Mouse (Mus musculus): ENCODE results near the gene Msx2. TPM values are rescaled to one million over a fixed set of nuclear protein-coding genes. Genes with fewer than 3 reads are reported as not detected.

Gene Msx2
- polyA plus RNA-seq, 1 experiment from 2014 or later, result 2.0 TPM

DNA sequence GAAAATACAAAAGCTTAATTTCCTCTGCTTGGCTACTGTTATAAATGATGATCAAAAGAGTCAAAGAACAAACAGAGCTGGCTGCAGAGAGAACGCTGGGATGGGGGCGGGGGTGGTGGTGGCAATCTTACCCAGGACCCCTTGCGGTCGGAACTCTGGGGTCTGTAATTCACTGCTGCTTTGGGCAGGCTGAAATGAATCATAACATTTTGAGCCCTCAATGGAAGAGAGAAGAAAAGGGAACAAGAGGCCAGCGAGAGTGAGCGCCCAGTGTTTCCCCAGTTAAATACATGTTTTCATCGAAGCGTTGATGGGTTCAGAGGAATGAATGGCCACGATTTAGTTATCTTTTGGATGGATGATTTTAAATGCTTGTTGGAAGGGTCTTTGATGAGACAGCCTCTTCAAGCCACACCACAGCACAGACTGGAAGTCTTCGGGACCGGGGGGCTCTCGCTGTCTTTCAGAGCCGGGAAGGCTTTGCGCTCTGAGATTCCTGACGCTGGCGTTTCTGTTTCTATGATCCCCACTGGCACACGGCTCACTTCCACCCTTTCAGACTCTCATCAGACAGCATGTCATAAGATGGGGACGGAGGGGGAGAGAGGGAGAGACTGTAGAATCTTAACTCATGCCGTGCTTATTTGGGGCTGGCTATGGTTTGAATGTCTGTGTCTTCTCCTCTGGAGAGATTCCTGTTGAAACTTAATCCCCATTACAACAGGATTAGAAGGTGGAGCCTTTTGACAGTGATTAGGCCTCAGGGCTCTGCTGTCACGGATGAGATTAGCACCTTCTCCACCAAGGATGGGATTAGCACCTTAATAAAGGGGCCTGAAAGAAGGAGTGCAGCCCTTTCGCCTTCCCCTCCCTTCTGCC is 17.8 kb downstream of the Msx2 start:
- no peak for ATAC-seq (ENCODE audit: low FRiP score, low TSS enrichment)

GRCm38 (mm10) chr13:53453927-53454326 is 18.9 kb downstream of the Msx2 start:
- TF ChIP-seq CTCF (IDR thresholded peaks at IDR 0.05; ENCODE audit: low read depth) (no peak), EP300 (optimal IDR thresholded peaks at IDR 0.05) (no peak)
- no peaks in the 10 kb centered on the region; the same call in 1 of the 2 replicates for H3K27me3 ChIP-seq (ENCODE audit: control insufficient read depth, insufficient read depth, low read length)
- H3K36me3 ChIP-seq (ENCODE audit: control insufficient read depth, insufficient read depth, low read length), result no peaks in the 10 kb centered on the region
- WGBS, result 85% methylated on average over 3 of the region's 3 CpGs
- no peaks in the 10 kb centered on the region for H3K4me1 ChIP-seq (replicated peaks; ENCODE audit: control insufficient read depth, insufficient read depth)
- no peak overlapping the region for H3K4me2 ChIP-seq (replicated peaks; ENCODE audit: low read depth)
- no peaks in the 10 kb centered on the region for H3K9me3 ChIP-seq (ENCODE audit: control insufficient read depth, low read length)
- no peak overlapping the region for H3K27ac ChIP-seq (replicated peaks)
- DNase-seq (ENCODE audit: low spot score) (no peak), ATAC-seq (ENCODE audit: low FRiP score, low TSS enrichment) (no peak)
- no peak overlapping the region for H3K9ac ChIP-seq (ENCODE audit: low read length)
- no peak overlapping the region for H3K4me3 ChIP-seq (ENCODE audit: low read depth, low read length)

More for the DNA sequence above, 17.8 kb downstream of the Msx2 start:
- H3K9me3 ChIP-seq (ENCODE audit: control insufficient read depth, low read length), result no peaks in the 10 kb centered on the region
- TF ChIP-seq EP300 (optimal IDR thresholded peaks at IDR 0.05) (no peak), CTCF (IDR thresholded peaks at IDR 0.05; ENCODE audit: low read depth) (no peak)
- no peak overlapping the region for H3K4me3 ChIP-seq (ENCODE audit: low read depth, low read length)
- no peak overlapping the region for H3K27ac ChIP-seq (replicated peaks)
- H3K4me1 ChIP-seq (replicated peaks; ENCODE audit: control insufficient read depth, insufficient read depth), result no peaks in the 10 kb centered on the region
- no peaks in the 10 kb centered on the region; the same call in 1 of the 2 replicates for H3K27me3 ChIP-seq (ENCODE audit: control insufficient read depth, insufficient read depth, low read length)
- DNase-seq (ENCODE audit: low spot score), result no peak
- H3K4me2 ChIP-seq (replicated peaks; ENCODE audit: low read depth), result no peak overlapping the region
- H3K36me3 ChIP-seq (ENCODE audit: control insufficient read depth, insufficient read depth, low read length), result no peaks in the 10 kb centered on the region
- no peak overlapping the region for H3K9ac ChIP-seq (ENCODE audit: low read length)
- WGBS, result 13% methylated on average over 21 of the region's 21 CpGs

GRCm38 (mm10) chr13:53447609-53448008 is 25.3 kb downstream of the Msx2 start:
- no peak overlapping the region for H3K4me2 ChIP-seq (replicated peaks; ENCODE audit: low read depth)
- H3K9me3 ChIP-seq (ENCODE audit: control insufficient read depth, low read length), result no peaks in the 10 kb centered on the region
- H3K36me3 ChIP-seq (ENCODE audit: control insufficient read depth, insufficient read depth, low read length), result no peaks in the 10 kb centered on the region
- H3K27me3 ChIP-seq (ENCODE audit: control insufficient read depth, insufficient read depth, low read length), result no peaks in the 10 kb centered on the region
- ATAC-seq (ENCODE audit: low FRiP score, low TSS enrichment) (peak; percentile 75; the same call in 1 of the 2 replicates), DNase-seq (ENCODE audit: low spot score) (peak; percentile 69)
- 26% methylated on average over 6 of the region's 6 CpGs for WGBS
- H3K4me1 ChIP-seq (replicated peaks; ENCODE audit: control insufficient read depth, insufficient read depth), result no peaks in the 10 kb centered on the region
- no peak overlapping the region for H3K4me3 ChIP-seq (ENCODE audit: low read depth, low read length)
- no peak overlapping the region for H3K27ac ChIP-seq (replicated peaks)
- TF ChIP-seq EP300 (optimal IDR thresholded peaks at IDR 0.05) (no peak), CTCF (IDR thresholded peaks at IDR 0.05; ENCODE audit: low read depth) (peak; percentile 71)
- no peak overlapping the region for H3K9ac ChIP-seq (ENCODE audit: low read length)

GRCm38 (mm10) chr13:53443602-53444001 is 29.3 kb downstream of the Msx2 start:
- H3K4me1 ChIP-seq (replicated peaks; ENCODE audit: control insufficient read depth, insufficient read depth), result no peaks in the 10 kb centered on the region
- no peak overlapping the region for H3K27ac ChIP-seq (replicated peaks)
- TF ChIP-seq CTCF (IDR thresholded peaks at IDR 0.05; ENCODE audit: low read depth) (peak; percentile 73), EP300 (optimal IDR thresholded peaks at IDR 0.05) (no peak)
- no peaks in the 10 kb centered on the region for H3K27me3 ChIP-seq (ENCODE audit: control insufficient read depth, insufficient read depth, low read length)
- H3K9me3 ChIP-seq (ENCODE audit: control insufficient read depth, low read length), result no peaks in the 10 kb centered on the region
- DNase-seq (ENCODE audit: low spot score) (peak; percentile 72), ATAC-seq (ENCODE audit: low FRiP score, low TSS enrichment) (peak; percentile 66)
- H3K9ac ChIP-seq (ENCODE audit: low read length), result no peak overlapping the region
- no peaks in the 10 kb centered on the region for H3K36me3 ChIP-seq (ENCODE audit: control insufficient read depth, insufficient read depth, low read length)
- 13% methylated on average over 3 of the region's 3 CpGs for WGBS
- no peak overlapping the region for H3K4me3 ChIP-seq (ENCODE audit: low read depth, low read length)
- no peak overlapping the region for H3K4me2 ChIP-seq (replicated peaks; ENCODE audit: low read depth)

GRCm38 (mm10) chr13:53442168-53442980 is 30.5 kb downstream of the Msx2 start:
- Histone ChIP-seq H3K4me3 (ENCODE audit: low read depth, low read length) (no peak overlapping the region), H3K4me2 (replicated peaks; ENCODE audit: low read depth) (no peak overlapping the region; the same call in 1 of the 2 replicates), H3K36me3 (ENCODE audit: control insufficient read depth, insufficient read depth, low read length) (no peaks in the 10 kb centered on the region), H3K27ac (replicated peaks) (no peak overlapping the region), H3K27me3 (ENCODE audit: control insufficient read depth, insufficient read depth, low read length) (no peaks in the 10 kb centered on the region), H3K9me3 (ENCODE audit: control insufficient read depth, low read length) (no peaks in the 10 kb centered on the region), H3K4me1 (replicated peaks; ENCODE audit: control insufficient read depth, insufficient read depth) (no peaks in the 10 kb centered on the region), H3K9ac (ENCODE audit: low read length) (no peak overlapping the region)
- no peak for TF ChIP-seq EP300 (optimal IDR thresholded peaks at IDR 0.05)
- peak; percentile 74 for TF ChIP-seq CTCF (IDR thresholded peaks at IDR 0.05; ENCODE audit: low read depth)
- 32% methylated on average over 25 of the region's 25 CpGs for WGBS
- ATAC-seq (ENCODE audit: low FRiP score, low TSS enrichment) (peak; percentile 32; the same call in 1 of the 2 replicates), DNase-seq (ENCODE audit: low spot score) (peak; percentile 31)

All from stomach, postnatal 0 days (tissue).